Mouse (Mus musculus) liver, embryonic 14.5 days (tissue): ENCODE results near the gene Cdh23.

ENCODE experiments used
- CTCF ChIP-seq: IDR thresholded peaks from 2 replicates; pipeline ENCODE4 v1.5.1; 2016; ENCODE audit warnings: antibody characterized with exemption, low read depth, control low read depth
- EP300 ChIP-seq: IDR thresholded peaks from 2 replicates; pipeline ENCODE4 v1.6.1; 2016; ENCODE audit warnings: antibody characterized with exemption, low read depth

- TF ChIP-seq EP300 (no peak), CTCF (no peak)
Observed at GRCm38 (mm10) chr10:60413756-60414155, 282.5 kb downstream of the Cdh23 start.
